Mouse (Mus musculus) megakaryocyte, embryonic 14.5 days (primary cell): Measurements from ENCODE around the gene Mapk10. TPM values are rescaled to one million over a fixed set of nuclear protein-coding genes. Genes with fewer than 3 reads are reported as not detected.

ENCODE experiments used
- H3K27me3 ChIP-seq: replicated peaks from 2 replicates; pipeline ENCODE3; 2012; ENCODE audit warnings: inconsistent platforms
- H3K36me3 ChIP-seq: replicated peaks from 2 replicates; pipeline ENCODE3; 2012; ENCODE audit warnings: low read length, inconsistent platforms, mixed read lengths
- H3K4me1 ChIP-seq: 2 replicates; pipeline ENCODE4 v1.6.1; 2012; ENCODE audit warnings: inconsistent platforms
- H3K4me3 ChIP-seq: replicated peaks from 2 replicates; pipeline ENCODE3; 2012; ENCODE audit warnings: moderate library complexity, mild to moderate bottlenecking, inconsistent platforms
- H3K9me3 ChIP-seq: 2 replicates; pipeline ENCODE4 v1.6.1; 2012; ENCODE audit warnings: inconsistent platforms
- FLI1 ChIP-seq: IDR thresholded peaks from 2 replicates; pipeline ENCODE4 v1.6.1; 2012; ENCODE audit warnings: low read length, inconsistent platforms, mixed read lengths
- GATA1 ChIP-seq: IDR thresholded peaks from 3 replicates; pipeline ENCODE4 v1.6.1; 2012; ENCODE audit warnings: mixed read lengths, low read length, inconsistent platforms, borderline replicate concordance
- polyA plus RNA-seq: library from polyadenylated mRNA; stranded (reverse); fragments of >175 nt; gene quantifications from 2 replicates; pipeline ENCODE4 v1.2.3, GENCODE M21; 2012; ENCODE audit warnings: low replicate concordance; ENCODE audit not compliant: insufficient read depth

Mapk10 gene
- polyA plus RNA-seq, 1 experiment: not detected

DNA sequence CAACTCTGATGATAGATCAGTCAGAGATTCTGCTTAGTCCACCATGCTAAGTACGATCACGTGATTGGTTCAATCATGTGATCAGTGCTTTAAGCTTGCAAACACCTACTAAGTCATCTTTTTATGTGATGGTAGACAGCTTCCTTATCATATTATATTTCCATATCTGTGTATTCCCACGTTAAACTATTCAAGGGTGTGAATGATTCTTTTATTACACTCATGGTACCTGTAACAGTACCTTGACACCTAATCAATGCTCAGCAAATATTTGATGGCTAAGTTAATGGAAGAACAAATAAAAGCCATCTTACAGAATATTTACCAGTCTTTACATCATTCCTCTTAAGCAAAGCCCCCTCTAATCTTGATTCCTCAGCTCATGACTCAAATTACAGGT lies 91.5 kb downstream of the Mapk10 start:
- no peaks in the 10 kb centered on the region for H3K4me1 ChIP-seq
- no peaks in the 10 kb centered on the region for H3K36me3 ChIP-seq
- no peak for TF ChIP-seq GATA1
- no peak for TF ChIP-seq FLI1
- peaks cover 24% of the 10 kb centered on the region for H3K9me3 ChIP-seq
- H3K27me3 ChIP-seq: no peaks in the 10 kb centered on the region
- H3K4me3 ChIP-seq: no peak overlapping the region

DNA sequence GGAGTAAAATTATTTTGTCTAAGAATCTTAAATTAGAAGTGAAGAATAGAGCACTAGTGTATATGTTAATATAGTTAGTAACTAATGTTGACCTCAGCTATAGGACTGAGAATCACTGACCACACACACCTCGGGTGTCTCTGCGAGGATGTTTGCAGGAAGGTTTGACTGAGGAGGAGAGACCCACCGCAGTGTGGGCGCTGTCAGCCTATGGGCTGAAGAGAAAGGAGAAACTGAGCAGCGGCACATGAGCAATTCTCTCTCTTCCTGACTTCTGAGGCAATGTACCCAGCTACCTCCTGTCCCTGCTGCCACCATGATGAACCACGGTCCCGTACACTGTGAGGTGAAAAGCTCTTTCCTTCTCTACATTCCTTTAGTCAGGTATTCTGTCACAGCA lies 95.6 kb downstream of the Mapk10 start:
- no peak overlapping the region for H3K4me3 ChIP-seq
- TF ChIP-seq GATA1 (no peak), FLI1 (no peak)
- H3K9me3 ChIP-seq: peaks cover 45% of the 10 kb centered on the region
- no peaks in the 10 kb centered on the region for H3K4me1 ChIP-seq
- H3K27me3 ChIP-seq: no peaks in the 10 kb centered on the region
- H3K36me3 ChIP-seq: no peaks in the 10 kb centered on the region

DNA sequence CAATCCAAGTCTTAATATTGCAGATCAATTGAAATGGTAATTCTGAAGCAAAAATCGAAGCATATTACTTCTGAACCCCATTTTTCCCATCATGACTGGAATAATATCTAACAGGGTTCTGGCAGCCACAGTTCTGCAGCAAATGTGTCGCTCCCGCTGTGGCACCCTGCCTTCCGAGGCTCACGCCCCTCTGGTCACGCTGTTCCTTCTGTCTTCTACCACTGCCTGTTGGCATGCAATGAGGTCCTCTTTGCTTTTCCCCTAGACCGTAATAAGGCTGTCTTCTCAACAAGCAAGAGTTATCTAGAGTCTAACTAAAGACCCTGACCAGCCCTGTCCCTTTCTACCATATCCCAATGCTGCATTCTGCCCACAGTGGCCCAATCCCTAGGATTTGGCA lies 98.7 kb downstream of the Mapk10 start:
- TF ChIP-seq GATA1 (no peak), FLI1 (no peak)
- Histone ChIP-seq H3K9me3 (peaks cover 56% of the 10 kb centered on the region), H3K4me3 (no peak overlapping the region), H3K4me1 (no peaks in the 10 kb centered on the region), H3K36me3 (no peaks in the 10 kb centered on the region), H3K27me3 (no peaks in the 10 kb centered on the region)

DNA sequence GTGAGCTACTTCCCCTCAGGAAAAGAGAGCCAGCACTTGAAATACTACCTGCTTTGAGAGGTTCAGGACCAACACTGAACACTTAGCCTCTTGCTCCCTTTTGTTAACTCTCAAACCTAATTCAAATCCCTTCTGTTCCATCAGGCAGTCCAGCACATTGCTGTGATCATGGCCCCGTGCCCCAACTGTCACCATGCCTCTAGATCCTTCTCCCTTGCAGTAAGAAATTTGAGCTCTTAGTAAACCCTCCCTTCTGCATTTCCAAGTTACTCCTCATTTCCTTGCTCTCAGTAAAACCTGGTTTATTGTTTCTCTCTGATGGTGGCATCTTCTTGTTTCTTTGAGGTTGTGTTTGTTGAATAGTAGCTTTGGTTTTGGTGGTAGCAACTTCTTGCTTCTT lies 101.7 kb downstream of the Mapk10 start:
- Histone ChIP-seq H3K9me3 (peaks cover 52% of the 10 kb centered on the region), H3K4me1 (no peaks in the 10 kb centered on the region), H3K4me3 (no peak overlapping the region), H3K36me3 (no peaks in the 10 kb centered on the region), H3K27me3 (no peaks in the 10 kb centered on the region)
- TF ChIP-seq GATA1 (no peak), FLI1 (no peak)

DNA sequence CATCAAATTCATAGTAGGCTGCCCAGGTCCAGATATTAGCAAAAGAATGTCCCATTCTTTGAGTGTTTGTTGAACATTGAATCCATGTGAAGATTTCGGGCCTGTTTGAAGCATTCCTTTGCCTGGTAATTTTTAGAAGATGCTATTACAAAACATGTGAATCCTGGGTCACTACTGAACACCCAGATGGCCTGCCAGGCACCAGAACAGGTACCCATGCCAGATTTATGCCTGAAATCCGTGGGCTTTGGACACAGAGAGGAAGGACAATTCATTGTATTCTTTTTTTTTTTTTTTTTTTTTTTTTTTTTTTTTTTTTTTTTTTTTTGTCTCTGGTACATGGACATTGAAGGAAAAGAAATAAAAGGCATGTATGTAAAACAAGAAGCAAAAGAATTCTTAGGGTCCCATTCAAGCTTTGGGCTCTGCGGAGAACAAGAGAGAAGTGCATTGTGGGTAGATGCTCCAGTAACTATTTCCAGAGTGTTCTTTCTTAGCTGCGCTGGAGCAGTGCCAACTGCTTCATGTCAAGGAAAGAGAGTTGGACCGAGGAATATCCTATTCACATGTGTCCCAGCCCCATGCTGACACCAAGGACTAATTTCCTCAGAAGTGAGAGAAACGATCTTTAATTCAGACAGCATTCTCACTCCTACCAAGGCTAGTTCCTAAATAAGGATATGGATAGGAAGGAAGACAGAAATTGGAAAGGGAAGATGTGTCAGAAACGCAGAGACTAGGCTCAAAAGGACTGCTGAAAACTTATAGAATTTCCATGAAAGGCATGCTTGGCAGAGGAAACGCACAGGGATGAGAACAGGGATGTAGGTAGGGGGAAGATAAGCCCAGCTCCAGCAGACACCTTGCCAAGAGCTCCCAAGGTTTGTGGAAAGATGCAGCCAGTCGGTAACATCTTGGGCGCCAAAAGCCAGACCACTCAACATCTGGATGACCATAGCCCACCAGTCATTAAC lies 105.4 kb downstream of the Mapk10 start:
- no peak for TF ChIP-seq FLI1
- no peak for TF ChIP-seq GATA1
- no peaks in the 10 kb centered on the region for H3K4me1 ChIP-seq
- H3K4me3 ChIP-seq: no peak overlapping the region
- no peaks in the 10 kb centered on the region for H3K27me3 ChIP-seq
- H3K36me3 ChIP-seq: no peaks in the 10 kb centered on the region
- peaks cover 45% of the 10 kb centered on the region for H3K9me3 ChIP-seq

DNA sequence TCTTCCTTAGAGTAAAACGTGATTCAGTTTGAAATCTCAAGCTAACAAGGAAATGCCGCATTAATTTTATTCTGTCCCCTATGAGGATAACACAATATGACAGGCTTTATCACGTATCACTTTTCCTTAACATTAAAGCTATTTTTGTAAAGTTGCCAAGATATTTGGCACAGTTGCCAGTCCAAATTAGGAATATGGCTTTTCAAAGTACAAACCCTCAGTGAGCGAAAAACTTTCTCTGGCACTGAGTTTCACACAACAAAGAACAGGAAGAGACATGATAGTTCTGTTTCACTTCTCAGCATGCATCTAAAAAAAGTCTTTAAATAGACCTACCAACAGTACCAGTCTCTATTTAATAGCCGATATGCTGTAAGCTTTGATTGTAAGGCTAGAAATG lies 107.1 kb downstream of the Mapk10 start:
- Histone ChIP-seq H3K36me3 (no peaks in the 10 kb centered on the region), H3K4me3 (no peak overlapping the region), H3K9me3 (peaks cover 35% of the 10 kb centered on the region), H3K27me3 (no peaks in the 10 kb centered on the region), H3K4me1 (no peaks in the 10 kb centered on the region)
- no peak for TF ChIP-seq FLI1
- TF ChIP-seq GATA1: no peak

DNA sequence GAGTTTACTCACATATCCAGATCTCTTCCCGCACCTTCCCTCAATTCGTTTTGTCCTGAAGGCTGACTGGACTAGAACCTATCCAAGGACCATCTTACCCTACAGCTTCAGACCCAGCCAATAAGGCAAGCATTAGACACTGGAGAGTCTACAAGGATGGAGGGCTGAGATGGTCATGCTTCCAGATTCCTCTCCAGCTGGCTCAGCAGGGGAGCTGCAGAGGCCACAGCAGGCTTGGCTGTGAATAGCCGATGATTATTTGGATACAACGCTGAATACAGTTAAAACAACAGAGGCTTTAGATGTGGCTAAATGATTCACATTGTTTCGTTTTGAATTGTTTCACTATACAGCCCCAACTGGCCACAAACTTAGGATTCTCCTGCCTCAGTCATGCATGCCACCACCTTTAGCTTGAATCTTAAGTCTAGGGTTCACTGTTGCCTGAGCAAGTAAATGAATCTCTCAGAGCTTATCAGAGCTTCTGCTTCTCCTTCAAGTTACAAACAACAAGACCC lies 108.2 kb downstream of the Mapk10 start:
- H3K4me1 ChIP-seq: no peaks in the 10 kb centered on the region
- H3K4me3 ChIP-seq: no peak overlapping the region
- no peaks in the 10 kb centered on the region for H3K36me3 ChIP-seq
- peaks cover 33% of the 10 kb centered on the region for H3K9me3 ChIP-seq
- no peaks in the 10 kb centered on the region for H3K27me3 ChIP-seq
- TF ChIP-seq GATA1 (no peak), FLI1 (no peak)

DNA sequence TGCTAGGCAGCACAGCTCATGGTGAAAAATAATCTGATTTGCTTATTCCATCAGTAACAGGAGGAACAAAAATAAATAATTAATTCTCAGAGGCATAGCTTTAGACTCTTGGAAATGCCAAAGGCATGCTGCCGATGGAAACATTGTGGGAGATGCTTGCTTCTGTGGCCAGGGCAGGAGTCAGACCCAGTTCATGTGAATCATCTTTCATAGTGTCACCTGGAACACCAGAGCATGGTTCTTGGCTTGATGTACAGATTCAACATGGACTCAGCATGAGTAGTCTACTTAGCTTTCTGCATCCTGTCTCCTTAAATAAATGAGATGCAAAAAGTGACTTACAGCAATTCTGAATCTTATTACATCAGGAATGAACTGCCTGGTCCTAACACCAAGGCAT lies 109.0 kb downstream of the Mapk10 start:
- Histone ChIP-seq H3K36me3 (no peaks in the 10 kb centered on the region), H3K9me3 (peaks cover 26% of the 10 kb centered on the region), H3K4me1 (no peaks in the 10 kb centered on the region), H3K4me3 (no peak overlapping the region), H3K27me3 (no peaks in the 10 kb centered on the region)
- TF ChIP-seq GATA1 (no peak), FLI1 (no peak)

DNA sequence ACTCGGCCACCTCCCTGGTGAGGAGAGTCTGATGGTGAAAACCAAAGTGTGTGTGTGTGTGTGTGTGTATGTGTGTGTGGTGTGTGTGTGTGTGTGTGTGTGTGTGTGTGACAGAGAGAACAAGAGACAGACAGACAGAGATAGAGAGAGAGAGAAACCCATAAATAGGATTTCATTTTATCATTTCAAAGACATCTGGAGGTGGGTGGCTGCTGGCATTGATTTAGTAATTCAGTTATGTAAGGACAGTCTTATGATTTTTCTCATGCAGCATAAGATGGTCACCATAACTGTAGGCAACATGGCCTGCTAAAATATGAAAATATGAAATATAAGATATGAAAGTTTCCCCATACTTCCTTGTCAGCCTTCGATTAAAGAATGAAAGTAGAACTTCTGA lies 117.0 kb downstream of the Mapk10 start:
- peaks cover 59% of the 10 kb centered on the region for H3K9me3 ChIP-seq
- TF ChIP-seq FLI1 (no peak), GATA1 (no peak)
- H3K27me3 ChIP-seq: no peaks in the 10 kb centered on the region
- H3K36me3 ChIP-seq: no peaks in the 10 kb centered on the region
- H3K4me3 ChIP-seq: no peak overlapping the region
- no peaks in the 10 kb centered on the region for H3K4me1 ChIP-seq

DNA sequence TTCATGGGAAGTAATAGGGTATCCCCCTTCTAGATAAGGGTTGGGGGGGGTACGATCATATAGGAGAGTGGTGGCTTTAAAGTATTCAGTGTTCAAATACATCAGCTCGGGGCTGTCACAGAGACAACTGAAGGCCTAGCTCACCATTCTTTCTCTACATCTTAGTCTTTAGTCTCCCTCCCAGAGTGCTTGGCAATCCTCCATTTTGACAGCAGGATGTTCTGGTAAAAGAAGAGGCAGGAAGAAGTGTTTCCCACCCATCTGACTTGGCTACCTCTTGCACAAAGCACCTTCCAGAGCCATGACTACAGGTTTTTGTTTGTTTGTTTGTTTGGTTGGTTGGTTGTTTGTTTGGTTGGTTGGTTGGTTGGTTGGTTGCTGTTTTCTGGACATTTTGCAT lies 125.3 kb downstream of the Mapk10 start:
- TF ChIP-seq GATA1: no peak
- TF ChIP-seq FLI1: no peak
- H3K9me3 ChIP-seq: peaks cover 30% of the 10 kb centered on the region
- no peaks in the 10 kb centered on the region for H3K27me3 ChIP-seq
- no peaks in the 10 kb centered on the region for H3K36me3 ChIP-seq
- H3K4me3 ChIP-seq: no peak overlapping the region
- H3K4me1 ChIP-seq: no peaks in the 10 kb centered on the region
